Comparison of ENCODE assay signal across 17 mouse cellular contexts in the genomic region with DNA sequence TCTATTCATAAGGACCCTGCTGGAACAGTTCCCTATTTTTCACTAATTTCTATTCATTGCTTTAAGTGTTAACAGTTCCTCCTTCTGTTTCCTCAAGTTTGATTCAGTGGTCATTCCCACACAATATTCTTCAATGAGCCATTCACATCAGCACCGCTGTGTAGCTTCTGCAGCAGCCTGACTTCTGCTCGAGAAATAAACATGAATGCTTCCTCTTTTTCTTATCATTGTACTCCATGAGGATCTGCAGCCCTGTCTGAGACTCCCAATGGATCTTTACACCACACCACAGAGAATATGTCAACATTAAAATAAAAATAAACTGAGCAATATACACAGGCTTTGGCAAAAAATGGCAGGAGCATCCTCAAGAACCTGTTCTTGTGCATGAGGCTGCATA.
"Had no signal": no experiment of that assay in that cellular context is flagged by ENCODE, and none has a peak within 500 bp of the region (broad histone marks: within the 10 kb centered on the region; RNA-seq: fewer than 3 reads in every experiment).

No protein-coding gene starts in this region.

- H3K9me3 ChIP-seq: liver, embryonic 12.5 days; liver, embryonic 15.5 days; lung, embryonic 15.5 days; midbrain, embryonic 12.5 days; midbrain, embryonic 15.5 days; neural tube, embryonic 12.5 days; neural tube, embryonic 15.5 days had no signal

- H3K36me3 ChIP-seq: liver, embryonic 12.5 days; liver, embryonic 15.5 days; lung, embryonic 15.5 days; midbrain, embryonic 12.5 days; midbrain, embryonic 15.5 days; neural tube, embryonic 12.5 days; neural tube, embryonic 15.5 days had no signal

- DNase-seq: kidney, adult 8-10 months; kidney, postnatal 14 days; kidney, postnatal 4 days; lung, adult 18-20 months; lung, postnatal 10 days; lung, postnatal 36 days; right cerebral cortex, adult 18-20 months; right cerebral cortex, postnatal 25 days; thymus, adult 18-20 months; thymus, postnatal 36 days had no signal

- H3K4me1 ChIP-seq: liver, embryonic 15.5 days; lung, embryonic 15.5 days; midbrain, embryonic 15.5 days; neural tube, embryonic 12.5 days; neural tube, embryonic 15.5 days had no signal

- ATAC-seq: liver, embryonic 12.5 days; midbrain, embryonic 15.5 days had no signal

- H3K9ac ChIP-seq: liver, embryonic 12.5 days; liver, embryonic 15.5 days; lung, embryonic 15.5 days; midbrain, embryonic 12.5 days; midbrain, embryonic 15.5 days; neural tube, embryonic 12.5 days; neural tube, embryonic 15.5 days had no signal

- H3K4me3 ChIP-seq: liver, embryonic 12.5 days; liver, embryonic 15.5 days; lung, embryonic 15.5 days; midbrain, embryonic 12.5 days; midbrain, embryonic 15.5 days; neural tube, embryonic 12.5 days; neural tube, embryonic 15.5 days had no signal

- H3K27me3 ChIP-seq: liver, embryonic 12.5 days; liver, embryonic 15.5 days; lung, embryonic 15.5 days; midbrain, embryonic 12.5 days; midbrain, embryonic 15.5 days; neural tube, embryonic 12.5 days; neural tube, embryonic 15.5 days had no signal

- H3K27ac ChIP-seq: liver, embryonic 12.5 days; liver, embryonic 15.5 days; lung, embryonic 15.5 days; midbrain, embryonic 12.5 days; midbrain, embryonic 15.5 days; neural tube, embryonic 12.5 days; neural tube, embryonic 15.5 days had no signal
